Mouse (Mus musculus): ENCODE measurements around the gene Man1a2. TPM values are rescaled to one million over a fixed set of nuclear protein-coding genes. Genes with fewer than 3 reads are reported as not detected.

Man1a2 gene
- polyA plus RNA-seq, 1 experiment from 2014 or later = 32.0 TPM

GRCm38 (mm10) chr3:100533429-100533828, 151.9 kb downstream of the Man1a2 start:
- Histone ChIP-seq H3K27ac (replicated peaks) (peak overlapping the region; percentile 36; the same call in 1 of the 2 replicates), H3K4me2 (peak overlapping the region; percentile 42), H3K4me3 (replicated peaks) (no peak overlapping the region), H3K4me1 (replicated peaks) (peaks cover 20% of the 10 kb centered on the region), H3K27me3 (peaks cover 26% of the 10 kb centered on the region; the same call in 1 of the 2 replicates), H3K9ac (no peak overlapping the region), H3K36me3 (replicated peaks) (no peaks in the 10 kb centered on the region), H3K9me3 (replicated peaks) (no peaks in the 10 kb centered on the region)
- peak; percentile 84 for ATAC-seq (ENCODE audit: insufficient read depth)

- H3K9ac ChIP-seq = no peak overlapping the region
- 69% methylated on average over 5 of the region's 5 CpGs for WGBS (ENCODE audit: insufficient replicate concordance)
Observed at GRCm38 (mm10) chr3:100530919-100531318, 154.4 kb downstream of the Man1a2 start.

GRCm38 (mm10) chr3:100530244-100530788, 155.0 kb downstream of the Man1a2 start:
- H3K9me3 ChIP-seq (replicated peaks) = no peaks in the 10 kb centered on the region
- H3K27ac ChIP-seq (replicated peaks) = no peak overlapping the region
- 39% methylated on average over 7 of the region's 7 CpGs for WGBS (ENCODE audit: insufficient replicate concordance)
- peaks cover 27% of the 10 kb centered on the region; the same call in 1 of the 2 replicates for H3K27me3 ChIP-seq
- no peak overlapping the region for H3K4me3 ChIP-seq (replicated peaks)
- H3K9ac ChIP-seq = no peak overlapping the region
- ATAC-seq (ENCODE audit: insufficient read depth) = no peak
- no peak overlapping the region for H3K4me2 ChIP-seq
- no peaks in the 10 kb centered on the region for H3K36me3 ChIP-seq (replicated peaks)
- peaks cover 20% of the 10 kb centered on the region for H3K4me1 ChIP-seq (replicated peaks)

More at GRCm38 (mm10) chr3:100530919-100531318, 154.4 kb downstream of the Man1a2 start:
- Histone ChIP-seq H3K4me2 (no peak overlapping the region), H3K27ac (replicated peaks) (no peak overlapping the region), H3K4me3 (replicated peaks) (no peak overlapping the region), H3K27me3 (peaks cover 29% of the 10 kb centered on the region; the same call in 1 of the 2 replicates), H3K4me1 (replicated peaks) (peaks cover 20% of the 10 kb centered on the region), H3K9me3 (replicated peaks) (no peaks in the 10 kb centered on the region), H3K36me3 (replicated peaks) (no peaks in the 10 kb centered on the region)
- ATAC-seq (ENCODE audit: insufficient read depth) = no peak

GRCm38 (mm10) chr3:100522671-100523070, 162.6 kb downstream of the Man1a2 start:
- peaks cover 23% of the 10 kb centered on the region; the same call in 1 of the 2 replicates for H3K27me3 ChIP-seq
- no peak overlapping the region for H3K9ac ChIP-seq
- H3K4me2 ChIP-seq = no peak overlapping the region
- WGBS (ENCODE audit: insufficient replicate concordance) = 65% methylated on average over 7 of the region's 7 CpGs
- no peaks in the 10 kb centered on the region for H3K4me1 ChIP-seq (replicated peaks)
- H3K27ac ChIP-seq (replicated peaks) = no peak overlapping the region
- no peak for ATAC-seq (ENCODE audit: insufficient read depth)
- no peaks in the 10 kb centered on the region for H3K9me3 ChIP-seq (replicated peaks)
- H3K36me3 ChIP-seq (replicated peaks) = no peaks in the 10 kb centered on the region
- no peak overlapping the region for H3K4me3 ChIP-seq (replicated peaks)

- no peak for ATAC-seq (ENCODE audit: insufficient read depth)
- no peaks in the 10 kb centered on the region for H3K36me3 ChIP-seq (replicated peaks)
- H3K27me3 ChIP-seq = peaks cover 24% of the 10 kb centered on the region
- no peak overlapping the region for H3K4me2 ChIP-seq
- WGBS (ENCODE audit: insufficient replicate concordance) = 50% methylated on average over 1 of the region's 1 CpGs
- no peak overlapping the region for H3K9ac ChIP-seq
- no peaks in the 10 kb centered on the region for H3K9me3 ChIP-seq (replicated peaks)
- H3K4me3 ChIP-seq (replicated peaks) = no peak overlapping the region
- H3K27ac ChIP-seq (replicated peaks) = no peak overlapping the region
- no peaks in the 10 kb centered on the region for H3K4me1 ChIP-seq (replicated peaks)
Observed at GRCm38 (mm10) chr3:100521626-100522025, 163.7 kb downstream of the Man1a2 start.

GRCm38 (mm10) chr3:100515754-100516141, 169.6 kb downstream of the Man1a2 start:
- no peak overlapping the region for H3K4me3 ChIP-seq (replicated peaks)
- no peak overlapping the region for H3K27ac ChIP-seq (replicated peaks)
- peaks cover 35% of the 10 kb centered on the region for H3K27me3 ChIP-seq
- 61% methylated on average over 5 of the region's 5 CpGs for WGBS (ENCODE audit: insufficient replicate concordance)
- ATAC-seq (ENCODE audit: insufficient read depth) = no peak
- no peaks in the 10 kb centered on the region for H3K9me3 ChIP-seq (replicated peaks)
- H3K4me1 ChIP-seq (replicated peaks) = no peaks in the 10 kb centered on the region; the same call in 1 of the 2 replicates
- no peaks in the 10 kb centered on the region for H3K36me3 ChIP-seq (replicated peaks)
- H3K9ac ChIP-seq = no peak overlapping the region
- H3K4me2 ChIP-seq = no peak overlapping the region

GRCm38 (mm10) chr3:100515093-100515753, 170.1 kb downstream of the Man1a2 start:
- WGBS (ENCODE audit: insufficient replicate concordance) = 43% methylated on average over 8 of the region's 8 CpGs
- no peak overlapping the region for H3K4me2 ChIP-seq
- peaks cover 36% of the 10 kb centered on the region for H3K27me3 ChIP-seq
- no peak overlapping the region for H3K9ac ChIP-seq
- H3K4me3 ChIP-seq (replicated peaks) = no peak overlapping the region
- H3K4me1 ChIP-seq (replicated peaks) = no peaks in the 10 kb centered on the region; the same call in 1 of the 2 replicates
- no peaks in the 10 kb centered on the region for H3K9me3 ChIP-seq (replicated peaks)
- no peaks in the 10 kb centered on the region for H3K36me3 ChIP-seq (replicated peaks)
- H3K27ac ChIP-seq (replicated peaks) = no peak overlapping the region
- peak; percentile 35 for ATAC-seq (ENCODE audit: insufficient read depth)

Other genes with a start within 250 kb of the Man1a2 start
- gene Tent5c, start 196.2 kb downstream of the Man1a2 start, polyA plus RNA-seq (2015; fragmentation: Nextera tagmentation; extraction: Ambion mirVana) = 94.2 and 107 TPM in 2 replicates
- gene Vtcn1, start 140.0 kb upstream of the Man1a2 start, polyA plus RNA-seq (2015; fragmentation: Nextera tagmentation; extraction: Ambion mirVana) = not detected in 2 replicates
- 0.74 and 0.91 TPM in 2 replicates for gene Trim45, start 236.7 kb upstream of the Man1a2 start, polyA plus RNA-seq (2015; fragmentation: Nextera tagmentation; extraction: Ambion mirVana)